Comparison of ENCODE assay signal across 8 mouse cellular contexts in genomic region chr3:138753182-138753885, GRCm38 (mm10). TPM values are rescaled to one million over a fixed set of nuclear protein-coding genes. Genes with fewer than 3 reads are reported as not detected.
DNase-seq lines count a peak whose midpoint lies in the region; ATAC-seq and TF ChIP-seq lines count a peak whose summit lies in the region.

No protein-coding gene starts in this region.

- peak; percentile 61 for ATAC-seq in forebrain, embryonic 16.5 days
- ATAC-seq in liver, embryonic 14.5 days (ENCODE audit: insufficient read depth), result peak; percentile 55; the same call in 1 of the 2 replicates
- no peak for ATAC-seq in stomach, embryonic 16.5 days (ENCODE audit: insufficient read depth, low FRiP score)

- H3K27me3 ChIP-seq in forebrain, embryonic 16.5 days (replicated peaks; ENCODE audit: control insufficient read depth, insufficient read depth, low read length), result no peaks in the 10 kb centered on the region
- H3K27me3 ChIP-seq in liver, embryonic 14.5 days (ENCODE audit: control insufficient read depth, insufficient read depth, low read length), result no peaks in the 10 kb centered on the region
- no peaks in the 10 kb centered on the region for H3K27me3 ChIP-seq in stomach, embryonic 16.5 days (ENCODE audit: control insufficient read depth, insufficient read depth, low read length)

- no peaks in the 10 kb centered on the region for H3K36me3 ChIP-seq in forebrain, embryonic 16.5 days (ENCODE audit: control insufficient read depth, insufficient read depth)
- H3K36me3 ChIP-seq in liver, embryonic 14.5 days (replicated peaks; ENCODE audit: control insufficient read depth, insufficient read depth, low read depth), result no peaks in the 10 kb centered on the region
- H3K36me3 ChIP-seq in stomach, embryonic 16.5 days (ENCODE audit: control insufficient read depth, insufficient read depth, low read length), result no peaks in the 10 kb centered on the region

- no peak for TF ChIP-seq CTCF in lung, adult 2 months (IDR thresholded peaks at IDR 0.05; ENCODE audit: insufficient read depth, low read length)
- no peak for TF ChIP-seq CTCF in liver, embryonic 14.5 days (IDR thresholded peaks at IDR 0.05; ENCODE audit: low read depth)

- DNase-seq in adrenal gland, adult 2 months, result peak; percentile 74
- no peak for DNase-seq in adrenal gland, postnatal 4 days (ENCODE audit: low spot score in 2 of 2)
- no peak for DNase-seq in lung, adult 2 months
- no peak for DNase-seq in lung, postnatal 14 days
- no peak for DNase-seq in liver, embryonic 14.5 days (ENCODE audit: low read depth in 3 of 3, low spot score in 3 of 3)
- no peak for DNase-seq in left cerebral cortex, postnatal 14 days (ENCODE audit: low spot score in 2 of 2)

- H3K4me1 ChIP-seq in lung, adult 2 months (ENCODE audit: control insufficient read depth, insufficient read depth, low read length), result peaks cover 10% of the 10 kb centered on the region
- H3K4me1 ChIP-seq in forebrain, embryonic 16.5 days (replicated peaks; ENCODE audit: control insufficient read depth, insufficient read depth, low read length), result peaks cover 30% of the 10 kb centered on the region
- peaks cover 0 to 7% of the 10 kb centered on the region in 2 experiments; a peak in 2 of 4 replicates for H3K4me1 ChIP-seq in liver, embryonic 14.5 days (replicated peaks; ENCODE audit: control insufficient read depth in 2 of 2, insufficient read depth in 2 of 2, low read length in 1 of 2)
- peaks cover 17% of the 10 kb centered on the region for H3K4me1 ChIP-seq in stomach, embryonic 16.5 days (ENCODE audit: control insufficient read depth, insufficient read depth, low read length)

- WGBS in lung, adult 2 months, result 5% methylated on average over 12 of the region's 12 CpGs
- WGBS in forebrain, embryonic 16.5 days, result 23% methylated on average over 12 of the region's 12 CpGs
- 3% methylated on average over 12 of the region's 12 CpGs for WGBS in liver, embryonic 14.5 days (ENCODE audit: insufficient replicate concordance)
- WGBS in stomach, embryonic 16.5 days, result 12% methylated on average over 12 of the region's 12 CpGs

- no peak for TF ChIP-seq POLR2A in lung, adult 2 months (IDR thresholded peaks at IDR 0.05; ENCODE audit: borderline replicate concordance, extremely low read depth, low read depth, low read length)

- no peak overlapping the region for H3K9ac ChIP-seq in forebrain, embryonic 16.5 days (replicated peaks; ENCODE audit: low read depth, low read length)
- no peak overlapping the region for H3K9ac ChIP-seq in liver, embryonic 14.5 days (replicated peaks)
- peak overlapping the region; percentile 1; the same call in 1 of the 2 replicates for H3K9ac ChIP-seq in stomach, embryonic 16.5 days (ENCODE audit: low read length)

- peak overlapping the region; percentile 9; the same call in 1 of the 2 replicates for H3K4me2 ChIP-seq in forebrain, embryonic 16.5 days (ENCODE audit: low read length)
- no peak overlapping the region; the same call in 1 of the 2 replicates for H3K4me2 ChIP-seq in liver, embryonic 14.5 days (ENCODE audit: low read depth)
- H3K4me2 ChIP-seq in stomach, embryonic 16.5 days (ENCODE audit: low read depth, low read length), result peak overlapping the region; percentile 20; the same call in 1 of the 2 replicates

- H3K27ac ChIP-seq in forebrain, embryonic 16.5 days (ENCODE audit: low read length), result 0 out of 2 replicates have a peak overlapping the region, but pooled peaks have one; percentile 41
- no peak overlapping the region for H3K27ac ChIP-seq in liver, embryonic 14.5 days
- H3K27ac ChIP-seq in stomach, embryonic 16.5 days (ENCODE audit: low read length), result peak overlapping the region; percentile 3; the same call in 1 of the 2 replicates

- peak overlapping the region; percentile 6 for H3K4me3 ChIP-seq in lung, adult 2 months (replicated peaks; ENCODE audit: extremely low read depth, low read depth, low read length)
- no peak overlapping the region for H3K4me3 ChIP-seq in forebrain, embryonic 16.5 days (replicated peaks; ENCODE audit: low read length)
- no peak overlapping the region for H3K4me3 ChIP-seq in liver, embryonic 14.5 days (ENCODE audit: insufficient read depth in 1 of 2, low read depth in 2 of 2, low read length in 2 of 2)
- no peak overlapping the region for H3K4me3 ChIP-seq in stomach, embryonic 16.5 days (replicated peaks; ENCODE audit: low read length)

- H3K9me3 ChIP-seq in forebrain, embryonic 16.5 days (ENCODE audit: control insufficient read depth, low read length), result no peaks in the 10 kb centered on the region; the same call in 1 of the 2 replicates
- no peaks in the 10 kb centered on the region for H3K9me3 ChIP-seq in liver, embryonic 14.5 days (ENCODE audit: control insufficient read depth, low read length)
- H3K9me3 ChIP-seq in stomach, embryonic 16.5 days (replicated peaks; ENCODE audit: control insufficient read depth, low read length), result no peaks in the 10 kb centered on the region

- intact Hi-C loops in left cerebral cortex, postnatal 14 days (cut with DNase I), result no loop called here

- no peak for TF ChIP-seq EP300 in liver, embryonic 14.5 days (IDR thresholded peaks at IDR 0.05; ENCODE audit: low read depth)

RNA-seq across cellular contexts. Expression of gene Tspan5, which starts 11.3 kb away (rescaled TPM):
- 10 to 100 TPM; 47.3 to 67.5 TPM for total RNA-seq in adrenal gland, adult 2 months (2021)
- 32.3 and 40.3 TPM in 2 replicates for polyA plus RNA-seq in adrenal gland, adult 2 months (2012; rRNA removed)
- 10 to 100 TPM; 39.3 to 40.5 TPM for total RNA-seq in adrenal gland, postnatal 4 days (2021)
- 20.3 and 33.0 TPM in 2 replicates for polyA plus RNA-seq in lung, adult 2 months (2012; rRNA removed)
- polyA plus RNA-seq in forebrain, embryonic 16.5 days (2015; fragmentation: Nextera tagmentation; extraction: Ambion mirVana), result 98.7 and 113 TPM in 2 replicates
- 1.9 and 2.0 TPM in 2 replicates for polyA plus RNA-seq in liver, embryonic 14.5 days (2012; rRNA removed)
- 2.9 and 3.1 TPM in 2 replicates for polyA plus RNA-seq in liver, embryonic 14.5 days (2014; fragmentation: Nextera tagmentation; extraction: Ambion mirVana)
- 31.1 and 33.7 TPM in 2 replicates for polyA plus RNA-seq in stomach, embryonic 16.5 days (2015; fragmentation: Nextera tagmentation; extraction: Ambion mirVana)
- total RNA-seq in left cerebral cortex, postnatal 14 days (2021), result 100 to 1,000 TPM; 215 to 238 TPM
